Mouse (Mus musculus) lung, postnatal 25 days (tissue): ENCODE results near the gene Olfr33.
A peak's percentile ranks its signal among the peaks of the same experiment; 100 is the strongest.

Experiments used
- DNase-seq: peaks from one replicate; pipeline ENCODE4 v3.0.0; 2022; ENCODE audit warnings: low spot score

The Olfr33 gene

GRCm38 (mm10) chr7:102718970-102719369, at the start of gene Olfr33:
TSS of gene Olfr33 (minus strand) at chr7:102719070.
- DNase-seq = no peak

GRCm38 (mm10) chr7:102759266-102759665, 40.4 kb upstream of the Olfr33 start, which contains the start of the genes Olfr560 and Olfr78:
TSS of gene Olfr560 (minus strand) at chr7:102759366.
TSS of gene Olfr78 (minus strand) at chr7:102759471.
- no peak for DNase-seq

- DNase-seq = no peak
Measured at GRCm38 (mm10) chr7:102752086-102752485, 33.2 kb upstream of the Olfr33 start.

- DNase-seq = no peak
Measured at GRCm38 (mm10) chr7:102737705-102738104, 18.8 kb upstream of the Olfr33 start.

GRCm38 (mm10) chr7:102733793-102734192, 14.9 kb upstream of the Olfr33 start:
- DNase-seq = no peak

- no peak for DNase-seq
Measured at GRCm38 (mm10) chr7:102727391-102727790, 8.5 kb upstream of the Olfr33 start, which contains the start of gene Olfr559. TSS of gene Olfr559 (minus strand) at chr7:102727491.

GRCm38 (mm10) chr7:102701915-102702314, 17.0 kb downstream of the Olfr33 start, which contains the start of gene Olfr558:
TSS of gene Olfr558 (plus strand) at chr7:102702215.
- DNase-seq = no peak

- no peak for DNase-seq
Measured at GRCm38 (mm10) chr7:102698461-102698860, 20.4 kb downstream of the Olfr33 start.

- DNase-seq = peak; percentile 19
Measured at GRCm38 (mm10) chr7:102695358-102696125, 23.3 kb downstream of the Olfr33 start, which contains the start of gene Olfr557. TSS of gene Olfr557 (plus strand) at chr7:102695910.

- DNase-seq = peak; percentile 95
Measured at GRCm38 (mm10) chr7:102686944-102687501, 31.8 kb downstream of the Olfr33 start, which contains the start of gene Trim68. TSS of gene Trim68 (minus strand) at chr7:102687327.

- no peak for DNase-seq
Measured at GRCm38 (mm10) chr7:102681916-102682315, 37.0 kb downstream of the Olfr33 start.

- no peak for DNase-seq
Measured at GRCm38 (mm10) chr7:102676225-102676624, 42.6 kb downstream of the Olfr33 start.

GRCm38 (mm10) chr7:102665378-102665777, 53.5 kb downstream of the Olfr33 start:
- no peak for DNase-seq

GRCm38 (mm10) chr7:102664599-102664998, 54.3 kb downstream of the Olfr33 start, which contains the start of gene Olfr556:
TSS of gene Olfr556 (plus strand) at chr7:102664899.
- DNase-seq = no peak
